Mouse (Mus musculus) midbrain, embryonic 11.5 days (tissue): ENCODE results near the gene Lmod3. TPM values are rescaled to one million over a fixed set of nuclear protein-coding genes. Genes with fewer than 3 reads are reported as not detected.

Source experiments
- ATAC-seq: fragments of 200-750 bp; cut with Nextera tagmentation; 2 replicates; pipeline ENCODE4 v1.8.0; 2017; ENCODE audit warnings: moderate TSS enrichment, moderate library complexity; ENCODE audit not compliant: low FRiP score
- DNase-seq: peaks from one replicate; pipeline ENCODE4 v3.0.0; 2015; ENCODE audit warnings: low spot score; ENCODE audit errors: missing footprints
- H3K27ac ChIP-seq: fragments of 300-500 bp; sonication (generic); 2 replicates; pipeline ENCODE4 v1.5.1; 2014; ENCODE audit warnings: low read depth, low read length
- H3K27me3 ChIP-seq: fragments of 300-500 bp; sonication (generic); 2 replicates; pipeline ENCODE4 v1.6.1; 2014; ENCODE audit warnings: mild to moderate bottlenecking, low read length, moderate library complexity, mixed read lengths; ENCODE audit not compliant: control insufficient read depth, insufficient read depth
- H3K36me3 ChIP-seq: fragments of 300-500 bp; sonication (generic); 2 replicates; pipeline ENCODE4 v1.6.1; 2014; ENCODE audit warnings: mild to moderate bottlenecking, low read length, moderate library complexity, mixed read lengths; ENCODE audit not compliant: control insufficient read depth, insufficient read depth
- H3K4me1 ChIP-seq: fragments of 300-500 bp; sonication (generic); 2 replicates; pipeline ENCODE4 v1.6.1; 2014; ENCODE audit warnings: low read length; ENCODE audit not compliant: control insufficient read depth, insufficient read depth
- H3K4me2 ChIP-seq: fragments of 300-500 bp; sonication (generic); 2 replicates; pipeline ENCODE4 v1.6.1; 2014; ENCODE audit warnings: mild to moderate bottlenecking, moderate library complexity
- H3K4me3 ChIP-seq: fragments of 300-500 bp; sonication (generic); 2 replicates; pipeline ENCODE4 v1.5.1; 2014; ENCODE audit warnings: low read depth, low read length
- H3K9ac ChIP-seq: fragments of 300-500 bp; sonication (generic); 2 replicates; pipeline ENCODE4 v1.6.1; 2014; ENCODE audit warnings: low read length
- H3K9me3 ChIP-seq: fragments of 300-500 bp; sonication (generic); 2 replicates; pipeline ENCODE4 v1.6.1; 2016; ENCODE audit warnings: low read length; ENCODE audit not compliant: control insufficient read depth
- WGBS: fragments of 180-500 bp; shearing (Covaris S2); extraction: QIAGEN DNeasy Blood & Tissue Kit; methylation state at CpG from one replicate; pipeline ENCODE4 v1.1.7; 2014; 5-methylcytosine and 5-hydroxymethylcytosine counted together
- polyA plus RNA-seq: library from polyadenylated mRNA; unstranded; fragments of >200 nt; fragmentation: Nextera tagmentation; extraction: Ambion mirVana; gene quantifications from 2 replicates; pipeline ENCODE4 v1.2.1, GENCODE M21; 2014

Gene Lmod3
- polyA plus RNA-seq, 1 experiment from 2014 or later = 0.08 TPM

GRCm38 (mm10) chr6:97242522-97242921 is 10.0 kb downstream of the Lmod3 start:
- peaks cover 3% of the 10 kb centered on the region; the same call in 1 of the 2 replicates for H3K9me3 ChIP-seq
- 88% methylated on average over 4 of the region's 4 CpGs for WGBS

DNA sequence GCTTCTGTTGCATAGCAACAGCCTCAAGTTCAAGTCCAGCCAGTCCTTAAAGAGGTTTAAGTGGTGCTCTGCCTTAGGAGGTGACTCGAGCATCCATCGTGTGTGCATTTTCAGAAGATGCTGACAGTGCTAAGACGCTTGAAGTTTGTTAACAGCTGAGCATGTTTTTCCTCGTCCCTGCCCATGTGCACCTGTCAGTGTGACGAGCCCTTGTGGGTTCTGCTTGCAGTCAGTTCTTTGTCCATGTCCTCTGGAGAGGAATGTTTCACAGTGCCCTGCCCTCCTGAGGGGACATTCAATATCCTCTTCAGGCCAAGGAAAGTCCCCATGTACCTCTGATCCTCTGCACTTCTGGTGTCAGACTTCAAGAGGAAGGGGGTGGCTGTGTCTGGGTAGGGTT is 12.5 kb downstream of the Lmod3 start:
- no peaks in the 10 kb centered on the region for H3K4me1 ChIP-seq
- peaks cover 3% of the 10 kb centered on the region; the same call in 1 of the 2 replicates for H3K9me3 ChIP-seq
- no peak overlapping the region for H3K9ac ChIP-seq
- no peak overlapping the region for H3K27ac ChIP-seq
- H3K4me2 ChIP-seq = no peak overlapping the region
- H3K27me3 ChIP-seq = no peaks in the 10 kb centered on the region
- ATAC-seq (no peak), DNase-seq (no peak)
- no peaks in the 10 kb centered on the region for H3K36me3 ChIP-seq
- no peak overlapping the region for H3K4me3 ChIP-seq
- 88% methylated on average over 5 of the region's 5 CpGs for WGBS

More at GRCm38 (mm10) chr6:97242522-97242921, 10.0 kb downstream of the Lmod3 start:
- Histone ChIP-seq H3K9ac (no peak overlapping the region), H3K36me3 (no peaks in the 10 kb centered on the region), H3K27me3 (no peaks in the 10 kb centered on the region), H3K4me1 (no peaks in the 10 kb centered on the region), H3K4me2 (no peak overlapping the region), H3K27ac (no peak overlapping the region), H3K4me3 (no peak overlapping the region)
- no peak for ATAC-seq
- peak; percentile 47 for DNase-seq

- Histone ChIP-seq H3K4me3 (no peak overlapping the region), H3K36me3 (no peaks in the 10 kb centered on the region), H3K4me1 (no peaks in the 10 kb centered on the region), H3K27me3 (no peaks in the 10 kb centered on the region), H3K9me3 (peaks cover 3% of the 10 kb centered on the region; the same call in 1 of the 2 replicates), H3K4me2 (no peak overlapping the region), H3K27ac (no peak overlapping the region), H3K9ac (no peak overlapping the region)
- ATAC-seq (no peak), DNase-seq (no peak)
- WGBS = 89% methylated on average over 6 of the region's 6 CpGs
Observed at GRCm38 (mm10) chr6:97239360-97239759, 13.2 kb downstream of the Lmod3 start.

DNA sequence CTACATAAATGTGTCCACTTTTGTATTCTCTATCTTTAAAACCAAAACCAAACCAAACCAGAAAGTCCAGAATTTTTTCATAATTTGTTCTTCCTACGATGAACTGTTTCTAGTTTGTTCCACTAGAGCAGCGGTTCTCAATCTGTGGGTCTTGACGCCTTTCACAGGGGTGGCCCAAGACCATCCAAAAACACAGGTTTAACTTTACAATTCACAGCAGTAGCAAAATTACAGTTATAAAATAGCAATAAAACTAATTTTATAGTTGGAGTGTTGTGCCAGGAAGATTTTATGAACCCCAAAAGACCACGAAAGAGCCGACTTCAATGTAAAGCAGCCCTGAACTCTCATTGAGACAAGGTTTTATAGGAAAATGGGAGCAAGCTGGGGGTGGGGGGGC is 16.5 kb downstream of the Lmod3 start:
- ATAC-seq (no peak), DNase-seq (no peak)
- Histone ChIP-seq H3K4me1 (no peaks in the 10 kb centered on the region), H3K9me3 (peaks cover 3% of the 10 kb centered on the region; the same call in 1 of the 2 replicates), H3K27me3 (no peaks in the 10 kb centered on the region), H3K9ac (no peak overlapping the region), H3K36me3 (no peaks in the 10 kb centered on the region), H3K4me2 (no peak overlapping the region), H3K27ac (no peak overlapping the region), H3K4me3 (no peak overlapping the region)
- 97% methylated on average over 5 of the region's 5 CpGs for WGBS

DNA sequence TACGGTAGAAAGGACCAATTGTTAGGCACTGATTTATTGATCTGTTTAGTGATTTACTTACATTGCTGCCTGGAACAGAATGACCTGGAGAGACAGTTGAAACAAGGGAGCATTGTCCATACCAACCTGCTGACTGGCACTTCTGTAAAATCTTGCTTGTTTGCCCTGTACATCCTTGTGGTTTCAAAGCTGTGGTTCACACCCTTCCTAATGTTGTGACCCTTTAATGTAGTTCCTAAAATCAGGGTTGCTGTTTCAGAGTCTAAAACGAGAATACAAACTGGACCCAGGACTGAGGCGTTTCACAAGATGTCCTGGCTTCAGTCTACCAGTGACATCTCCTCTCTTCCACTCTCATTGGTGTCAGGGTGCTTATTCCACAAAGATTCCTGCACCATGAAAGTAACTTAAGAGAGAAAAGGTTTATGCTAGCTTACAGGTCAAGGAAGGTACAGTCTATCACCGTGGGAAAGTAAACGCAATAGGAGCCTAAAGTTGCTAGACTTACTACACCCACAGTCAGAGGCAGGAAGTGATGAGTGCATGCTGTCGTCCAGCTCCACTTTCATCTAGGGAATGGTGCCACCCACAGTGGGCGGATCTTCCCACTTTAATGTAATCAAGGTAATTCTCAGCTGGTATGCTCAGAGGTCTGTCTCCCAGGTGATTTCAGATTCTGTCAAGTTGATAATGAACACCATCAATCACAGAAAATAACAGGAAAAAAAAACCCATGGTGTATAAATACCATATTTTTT is 17.5 kb downstream of the Lmod3 start:
- DNase-seq (peak; percentile 56), ATAC-seq (no peak)
- Histone ChIP-seq H3K4me1 (no peaks in the 10 kb centered on the region), H3K4me2 (no peak overlapping the region), H3K9ac (no peak overlapping the region), H3K27me3 (no peaks in the 10 kb centered on the region), H3K4me3 (no peak overlapping the region), H3K9me3 (peaks cover 3% of the 10 kb centered on the region; the same call in 1 of the 2 replicates), H3K27ac (no peak overlapping the region), H3K36me3 (no peaks in the 10 kb centered on the region)
- WGBS = 93% methylated on average over 7 of the region's 7 CpGs

GRCm38 (mm10) chr6:97227067-97227847 is 25.3 kb downstream of the Lmod3 start:
- Histone ChIP-seq H3K27ac (no peak overlapping the region), H3K27me3 (no peaks in the 10 kb centered on the region), H3K9ac (no peak overlapping the region), H3K9me3 (no peaks in the 10 kb centered on the region), H3K4me1 (no peaks in the 10 kb centered on the region), H3K4me2 (no peak overlapping the region), H3K4me3 (no peak overlapping the region), H3K36me3 (no peaks in the 10 kb centered on the region)
- no peak for ATAC-seq
- WGBS = 95% methylated on average over 9 of the region's 9 CpGs
- peak; percentile 49 for DNase-seq

DNA sequence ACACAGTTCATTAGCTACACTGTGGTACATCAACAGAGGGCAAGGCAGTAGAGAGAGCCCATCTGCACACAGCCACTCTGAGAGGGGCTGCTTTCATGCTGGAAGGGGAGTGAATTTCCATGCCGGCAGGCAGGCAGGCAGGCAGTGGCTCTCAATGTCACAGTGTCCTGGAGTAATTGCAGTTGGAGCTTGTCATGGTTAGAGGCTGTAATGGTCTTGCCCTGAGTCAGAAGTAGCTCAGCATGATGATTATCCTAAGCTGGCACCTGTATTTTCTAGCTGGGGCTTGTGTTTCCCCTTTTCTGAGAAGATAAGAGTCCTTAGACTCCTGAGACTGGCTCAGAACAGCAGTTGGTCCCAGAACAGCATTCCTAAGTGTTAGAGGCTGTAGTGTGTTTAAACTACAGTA is 26.5 kb downstream of the Lmod3 start:
- H3K9me3 ChIP-seq = no peaks in the 10 kb centered on the region
- DNase-seq (peak; percentile 69), ATAC-seq (no peak)
- WGBS = 53% methylated on average over 1 of the region's 1 CpGs
- H3K4me1 ChIP-seq = no peaks in the 10 kb centered on the region
- no peak overlapping the region for H3K9ac ChIP-seq
- H3K4me2 ChIP-seq = no peak overlapping the region
- no peaks in the 10 kb centered on the region for H3K27me3 ChIP-seq
- no peaks in the 10 kb centered on the region for H3K36me3 ChIP-seq
- H3K27ac ChIP-seq = no peak overlapping the region
- H3K4me3 ChIP-seq = no peak overlapping the region

DNA sequence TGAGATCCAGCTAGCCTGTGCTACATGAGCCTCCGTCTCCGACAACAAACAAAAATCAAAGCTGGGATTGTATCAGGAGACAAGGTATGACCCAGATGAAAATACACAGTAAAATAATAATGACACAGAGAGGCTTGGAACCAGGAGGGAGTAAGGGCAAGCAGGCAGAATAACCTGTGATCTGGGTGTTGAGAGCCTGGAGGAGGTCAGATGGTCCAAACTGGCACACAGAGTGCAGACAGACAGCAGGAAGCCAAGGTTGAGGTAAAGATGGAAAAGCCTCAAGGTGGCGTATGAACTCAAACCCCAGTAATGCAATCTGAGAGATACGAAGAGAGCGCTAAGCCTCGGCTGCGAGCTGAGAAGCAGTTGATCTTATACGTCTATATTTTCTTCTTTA is 28.1 kb downstream of the Lmod3 start:
- WGBS = 92% methylated on average over 8 of the region's 8 CpGs

DNA sequence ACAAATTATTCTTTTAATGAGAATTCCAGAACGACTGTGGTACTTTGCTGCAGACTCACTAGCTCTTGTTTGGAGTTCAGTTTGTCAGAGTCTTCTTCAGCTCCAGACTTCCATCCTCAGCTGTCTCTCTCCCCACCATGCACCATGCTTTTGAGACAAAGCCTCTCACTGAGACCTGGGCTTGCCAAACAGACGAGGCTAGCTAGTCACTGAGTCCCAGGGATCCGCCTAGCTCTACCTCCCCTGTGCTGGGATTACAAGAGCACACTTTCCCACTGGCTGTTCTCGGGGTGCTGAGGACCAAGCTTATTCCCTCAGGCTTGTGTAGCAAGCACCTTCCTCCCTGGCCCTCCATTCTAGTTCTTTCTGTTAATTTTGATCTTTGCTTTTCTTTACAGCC is 29.0 kb downstream of the Lmod3 start:
- no peak overlapping the region for H3K4me2 ChIP-seq
- no peak overlapping the region for H3K9ac ChIP-seq
- DNase-seq (no peak), ATAC-seq (no peak)
- no peak overlapping the region for H3K4me3 ChIP-seq
- H3K4me1 ChIP-seq = no peaks in the 10 kb centered on the region
- no peaks in the 10 kb centered on the region for H3K27me3 ChIP-seq
- H3K9me3 ChIP-seq = no peaks in the 10 kb centered on the region
- 77% methylated on average over 4 of the region's 4 CpGs for WGBS
- no peaks in the 10 kb centered on the region for H3K36me3 ChIP-seq
- no peak overlapping the region for H3K27ac ChIP-seq

More for the DNA sequence above, 28.1 kb downstream of the Lmod3 start:
- no peak overlapping the region for H3K27ac ChIP-seq
- no peak overlapping the region for H3K4me2 ChIP-seq
- H3K9ac ChIP-seq = no peak overlapping the region
- ATAC-seq (no peak), DNase-seq (peak; percentile 41)
- no peaks in the 10 kb centered on the region for H3K36me3 ChIP-seq
- no peaks in the 10 kb centered on the region for H3K4me1 ChIP-seq
- H3K9me3 ChIP-seq = no peaks in the 10 kb centered on the region
- H3K27me3 ChIP-seq = no peaks in the 10 kb centered on the region
- H3K4me3 ChIP-seq = no peak overlapping the region
